Mouse (Mus musculus): Measurements from ENCODE around the gene Gm20834.
"Not testable (repeated sequence)": the region's sequence is repeated elsewhere in the genome, so short reads cannot be mapped to it uniquely, and the experiment has no call there.

Gene Gm20834

DNA sequence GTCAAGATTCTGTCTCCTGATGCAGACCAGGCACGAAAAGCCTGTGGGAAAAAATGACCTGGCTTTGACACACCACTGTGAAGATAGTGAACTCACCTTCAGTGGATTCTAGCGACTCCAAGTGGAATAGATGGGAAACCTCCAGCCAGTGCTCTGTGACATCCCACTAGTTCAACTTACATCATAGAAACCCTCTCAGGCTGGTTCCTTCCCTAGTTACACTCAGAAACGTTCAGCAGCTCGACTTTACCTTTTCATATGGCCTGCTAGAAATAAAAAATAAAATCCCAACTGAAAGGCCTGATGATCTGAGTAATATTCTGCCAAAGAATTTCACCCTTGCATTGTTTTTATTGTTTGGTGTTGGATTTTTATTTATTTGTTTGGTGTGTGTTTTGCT is at the start of gene Gm20834:
Gene Gm20834 (minus strand): TSS at position 101 of the 400 bp plus-strand sequence.
- not testable (repeated sequence) for DNase-seq (ENCODE audit: low read depth, low spot score)
